Mouse (Mus musculus) lung, embryonic 16.5 days (tissue): Measurements from ENCODE around the gene Anks1b. TPM values are rescaled to one million over a fixed set of nuclear protein-coding genes. Genes with fewer than 3 reads are reported as not detected.

ENCODE experiments used
- ATAC-seq: fragments of 200-750 bp; cut with Nextera tagmentation; 2 replicates; pipeline ENCODE4 v1.8.0; 2017; ENCODE audit warnings: low read depth, mild to moderate bottlenecking, moderate library complexity
- H3K27ac ChIP-seq: fragments of 300-500 bp; sonication (generic); 2 replicates; pipeline ENCODE4 v1.5.1; 2014; ENCODE audit warnings: mild to moderate bottlenecking, control low read depth, low read length
- H3K27me3 ChIP-seq: fragments of 300-500 bp; sonication (generic); 2 replicates; pipeline ENCODE4 v1.6.1; 2014; ENCODE audit warnings: low read depth, low read length, mixed read lengths; ENCODE audit not compliant: control insufficient read depth, insufficient read depth
- H3K36me3 ChIP-seq: fragments of 300-500 bp; sonication (generic); 2 replicates; pipeline ENCODE4 v1.6.1; 2014; ENCODE audit warnings: low read length; ENCODE audit not compliant: control insufficient read depth, insufficient read depth
- H3K4me1 ChIP-seq: fragments of 300-500 bp; sonication (generic); replicated peaks from 2 replicates; pipeline ENCODE4 v1.6.1; 2014; ENCODE audit warnings: low read length, mixed read lengths; ENCODE audit not compliant: control insufficient read depth, insufficient read depth
- H3K4me2 ChIP-seq: fragments of 300-500 bp; sonication (generic); 2 replicates; pipeline ENCODE4 v1.6.1; 2014; ENCODE audit warnings: low read depth, low read length, control low read depth
- H3K4me3 ChIP-seq: fragments of 300-500 bp; sonication (generic); 2 replicates; pipeline ENCODE4 v1.5.1; 2014; ENCODE audit warnings: mild to moderate bottlenecking, low read length, control low read depth
- H3K9ac ChIP-seq: fragments of 300-500 bp; sonication (generic); 2 replicates; pipeline ENCODE4 v1.6.1; 2014; ENCODE audit warnings: low read length, control low read depth
- H3K9me3 ChIP-seq: fragments of 300-500 bp; sonication (generic); 2 replicates; pipeline ENCODE4 v1.6.1; 2016; ENCODE audit warnings: low read length; ENCODE audit not compliant: control insufficient read depth
- WGBS: fragments of 180-500 bp; shearing (Covaris S2); extraction: QIAGEN DNeasy Blood & Tissue Kit; methylation state at CpG from one replicate; pipeline ENCODE4 v1.1.7; 2014; 5-methylcytosine and 5-hydroxymethylcytosine counted together
- polyA plus RNA-seq: library from polyadenylated mRNA; unstranded; fragments of >200 nt; fragmentation: Nextera tagmentation; extraction: Ambion mirVana; gene quantifications from 2 replicates; pipeline ENCODE4 v1.2.1, GENCODE M21; 2015

Gene Anks1b
- polyA plus RNA-seq, 1 experiment from 2014 or later = 0.20 TPM

DNA sequence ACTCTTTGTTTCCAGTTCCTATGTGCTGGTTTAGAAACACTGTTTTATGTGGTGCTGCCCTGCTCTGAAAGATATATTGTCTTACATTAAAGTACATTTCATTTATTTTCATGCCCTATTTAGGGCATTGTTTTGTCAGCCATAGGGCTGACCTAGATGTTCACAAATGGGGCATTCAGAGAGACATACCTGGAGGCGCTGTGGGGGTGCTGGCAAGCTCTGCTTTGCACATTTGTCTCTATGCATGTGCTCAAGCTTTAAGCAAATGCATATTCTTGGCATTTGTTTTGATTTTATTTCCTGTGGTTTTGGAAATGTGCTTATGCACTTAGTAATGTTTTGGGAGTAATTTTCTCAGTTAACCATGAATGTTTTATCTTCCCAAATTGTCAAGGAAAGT lies 43.8 kb downstream of the Anks1b start:
- no peak overlapping the region for H3K27ac ChIP-seq
- no peaks in the 10 kb centered on the region for H3K4me1 ChIP-seq
- no peaks in the 10 kb centered on the region for H3K27me3 ChIP-seq
- no peaks in the 10 kb centered on the region for H3K9me3 ChIP-seq
- no peak overlapping the region for H3K9ac ChIP-seq
- no peaks in the 10 kb centered on the region for H3K36me3 ChIP-seq
- WGBS = 68% methylated on average over 1 of the region's 1 CpGs
- ATAC-seq = no peak
- H3K4me3 ChIP-seq = no peak overlapping the region
- no peak overlapping the region for H3K4me2 ChIP-seq

DNA sequence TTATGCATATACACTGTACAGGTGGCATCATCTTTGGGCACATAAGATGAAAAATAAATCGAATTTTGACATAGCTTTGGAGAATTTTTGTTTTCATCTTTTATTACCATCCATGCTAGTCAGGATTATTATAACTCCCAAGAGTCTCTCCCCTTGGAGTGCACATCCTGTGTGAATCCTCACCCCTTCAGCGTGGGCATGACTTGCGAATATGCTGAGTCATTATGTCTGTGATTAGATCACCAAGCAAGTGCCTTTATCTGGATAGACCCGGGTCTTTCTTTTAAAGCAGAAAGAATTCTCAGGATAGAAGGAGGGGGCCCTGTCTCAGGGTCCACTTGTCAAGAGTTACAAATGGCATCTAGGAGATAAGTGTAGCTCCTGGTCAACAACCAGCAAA lies 48.7 kb downstream of the Anks1b start:
- Histone ChIP-seq H3K9ac (no peak overlapping the region), H3K27me3 (no peaks in the 10 kb centered on the region), H3K36me3 (no peaks in the 10 kb centered on the region), H3K4me3 (no peak overlapping the region), H3K9me3 (peaks cover 3% of the 10 kb centered on the region), H3K27ac (no peak overlapping the region), H3K4me2 (no peak overlapping the region), H3K4me1 (no peaks in the 10 kb centered on the region)
- ATAC-seq = no peak
- WGBS = 71% methylated on average over 4 of the region's 4 CpGs

DNA sequence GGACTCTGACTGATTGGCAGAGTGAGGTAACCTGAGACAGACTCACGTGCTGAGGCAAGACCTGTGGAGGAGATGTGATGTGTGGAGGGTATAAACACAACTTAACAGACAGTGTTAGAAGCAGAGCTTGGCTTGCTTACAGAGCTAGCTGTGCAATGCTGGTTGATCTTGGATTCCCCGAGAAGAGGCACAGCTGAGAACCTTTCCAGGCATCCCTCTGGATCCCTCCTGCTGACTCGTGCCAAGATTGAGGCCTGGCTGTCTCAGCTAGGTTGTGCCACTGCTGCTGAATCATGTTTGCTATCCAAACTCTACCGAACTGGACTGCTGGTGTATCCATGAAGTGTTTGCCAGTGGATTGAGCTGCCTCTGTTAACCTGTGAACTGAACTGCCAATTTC lies 68.9 kb downstream of the Anks1b start:
- WGBS = 47% methylated on average over 4 of the region's 4 CpGs
- H3K9ac ChIP-seq = no peak overlapping the region
- no peak overlapping the region for H3K4me2 ChIP-seq
- no peak for ATAC-seq
- H3K27ac ChIP-seq = no peak overlapping the region
- no peaks in the 10 kb centered on the region for H3K36me3 ChIP-seq
- H3K9me3 ChIP-seq = no peaks in the 10 kb centered on the region
- H3K27me3 ChIP-seq = no peaks in the 10 kb centered on the region
- H3K4me3 ChIP-seq = no peak overlapping the region
- H3K4me1 ChIP-seq = no peaks in the 10 kb centered on the region

DNA sequence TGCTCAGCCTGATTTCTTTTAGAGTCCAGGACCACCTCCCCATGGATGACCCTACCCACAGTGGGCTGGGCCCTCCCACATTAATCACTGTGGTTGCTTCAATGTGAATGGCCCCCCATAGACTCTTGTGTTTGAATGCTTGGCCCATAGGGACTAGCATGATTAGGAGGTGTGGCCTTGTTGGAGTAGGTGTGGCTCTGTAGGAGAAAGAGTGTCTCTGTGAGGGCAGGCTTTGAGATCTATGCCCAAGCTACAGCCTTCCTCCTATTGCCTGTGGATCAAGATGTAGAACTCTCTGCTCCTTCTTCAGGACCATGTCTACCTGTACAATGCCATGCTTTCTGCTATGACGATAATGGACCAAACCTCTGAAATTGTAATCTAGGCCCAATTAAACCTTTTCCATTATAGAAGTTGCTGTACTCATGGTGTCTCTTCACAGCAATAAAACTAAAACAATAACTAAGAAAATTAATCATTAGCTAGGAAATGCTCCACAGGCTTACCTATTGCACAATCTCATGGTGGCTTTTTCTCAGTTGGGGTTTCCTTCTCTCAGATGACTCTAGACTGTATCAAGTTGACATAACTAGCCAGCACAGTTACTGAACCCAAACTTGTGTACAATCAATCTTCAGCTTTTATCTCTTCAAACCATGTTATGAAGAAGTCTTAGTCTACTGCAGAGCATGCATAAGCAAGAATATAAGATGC lies 73.5 kb downstream of the Anks1b start:
- WGBS = 89% methylated on average over 1 of the region's 1 CpGs
- no peak for ATAC-seq
- H3K36me3 ChIP-seq = no peaks in the 10 kb centered on the region

DNA sequence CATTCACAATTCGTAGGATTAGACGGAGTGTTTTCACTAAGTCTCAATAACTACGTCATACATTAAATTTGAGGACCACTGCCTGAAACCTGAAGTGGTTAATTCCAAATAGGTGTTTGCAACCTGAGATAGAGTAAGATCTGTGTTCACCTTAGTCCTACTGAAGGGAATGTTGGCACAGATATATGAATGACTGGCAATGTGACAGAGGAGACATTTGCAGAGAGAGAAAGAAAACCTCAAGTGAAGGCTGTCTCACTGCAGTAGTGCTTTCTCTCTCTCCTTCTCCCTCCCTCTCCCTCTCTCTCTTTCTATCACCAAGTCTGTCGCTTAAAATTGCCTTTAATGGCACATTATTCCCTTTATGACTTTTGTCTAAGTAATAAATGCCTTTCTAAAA lies 101.1 kb downstream of the Anks1b start:
- no peak for ATAC-seq
- Histone ChIP-seq H3K36me3 (no peaks in the 10 kb centered on the region), H3K9me3 (no peaks in the 10 kb centered on the region), H3K27me3 (no peaks in the 10 kb centered on the region), H3K9ac (no peak overlapping the region), H3K4me2 (no peak overlapping the region), H3K27ac (no peak overlapping the region), H3K4me3 (no peak overlapping the region), H3K4me1 (no peaks in the 10 kb centered on the region)
- 76% methylated on average over 4 of the region's 4 CpGs for whole genome bisulfite sequencing

More for the DNA sequence above, 73.5 kb downstream of the Anks1b start:
- no peak overlapping the region for H3K4me2 ChIP-seq
- no peak overlapping the region for H3K9ac ChIP-seq
- no peaks in the 10 kb centered on the region for H3K9me3 ChIP-seq
- no peaks in the 10 kb centered on the region for H3K4me1 ChIP-seq
- no peak overlapping the region for H3K27ac ChIP-seq
- H3K27me3 ChIP-seq = no peaks in the 10 kb centered on the region
- H3K4me3 ChIP-seq = no peak overlapping the region

DNA sequence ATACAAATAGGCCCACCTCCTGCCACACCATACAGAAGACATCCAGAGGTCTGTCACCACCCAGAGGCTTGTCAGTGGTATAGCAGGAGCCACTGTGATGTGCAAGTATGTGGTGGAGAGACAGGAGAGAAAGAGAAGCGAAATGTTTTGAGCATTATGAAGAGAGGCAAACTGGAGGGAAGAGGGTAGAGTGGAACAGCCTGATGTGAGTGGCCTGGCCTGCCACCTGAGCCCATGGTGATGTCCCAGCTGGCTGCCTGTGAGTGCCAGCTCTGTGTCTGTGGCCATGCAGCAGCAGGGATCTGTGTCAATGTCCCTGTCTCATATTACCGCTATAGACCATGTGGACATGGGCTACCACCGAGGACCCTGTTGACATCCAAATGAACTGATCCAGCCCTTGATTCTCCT lies 102.1 kb downstream of the Anks1b start:
- H3K27ac ChIP-seq = no peak overlapping the region
- H3K9ac ChIP-seq = no peak overlapping the region
- H3K4me2 ChIP-seq = no peak overlapping the region
- no peaks in the 10 kb centered on the region for H3K9me3 ChIP-seq
- H3K36me3 ChIP-seq = no peaks in the 10 kb centered on the region
- ATAC-seq = no peak
- no peaks in the 10 kb centered on the region for H3K27me3 ChIP-seq
- no peak overlapping the region for H3K4me3 ChIP-seq
- WGBS = 60% methylated on average over 3 of the region's 3 CpGs
- H3K4me1 ChIP-seq = no peaks in the 10 kb centered on the region

DNA sequence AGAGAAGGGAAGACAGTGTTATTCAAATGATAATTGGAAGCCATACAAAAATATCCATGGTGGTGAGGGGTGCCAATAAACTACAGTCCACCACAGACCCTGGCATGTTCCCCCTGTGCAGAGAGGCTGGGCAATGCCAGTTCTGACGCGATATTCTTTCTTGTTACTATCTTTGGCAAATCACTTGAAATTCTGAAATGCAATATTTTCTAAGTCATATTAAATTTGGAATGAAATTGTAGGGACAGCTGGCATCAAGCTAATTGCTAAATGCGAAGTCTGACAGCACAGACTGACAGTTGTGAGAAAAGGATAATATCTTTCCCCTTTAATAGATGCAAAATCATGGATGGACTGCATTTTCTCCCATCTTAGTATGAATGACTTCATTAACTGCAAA lies 103.3 kb downstream of the Anks1b start:
- Histone ChIP-seq H3K9ac (no peak overlapping the region), H3K4me3 (no peak overlapping the region), H3K4me1 (no peaks in the 10 kb centered on the region), H3K4me2 (no peak overlapping the region), H3K9me3 (no peaks in the 10 kb centered on the region), H3K27ac (no peak overlapping the region), H3K27me3 (no peaks in the 10 kb centered on the region), H3K36me3 (no peaks in the 10 kb centered on the region)
- ATAC-seq = no peak
- WGBS = 83% methylated on average over 3 of the region's 3 CpGs

DNA sequence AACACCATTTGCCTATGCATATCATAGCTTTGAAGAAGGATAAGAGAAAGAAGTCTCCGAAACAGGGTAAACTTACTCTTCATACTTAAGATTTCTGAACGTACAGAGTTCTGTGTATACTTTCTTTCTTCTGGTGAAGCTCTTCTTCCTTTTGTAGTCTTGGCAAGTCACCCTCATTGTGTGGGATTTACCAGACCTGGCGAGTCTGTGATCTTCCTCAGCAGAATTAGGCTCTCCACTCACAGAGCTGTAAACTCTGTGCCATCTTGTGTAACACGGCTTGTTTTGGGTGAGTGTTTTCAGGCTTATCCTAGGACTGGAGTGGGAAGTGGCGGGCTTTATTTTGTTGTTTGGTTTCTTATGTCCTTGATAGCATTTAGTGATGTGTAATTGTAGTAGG lies 120.9 kb downstream of the Anks1b start:
- Histone ChIP-seq H3K27ac (no peak overlapping the region), H3K9ac (no peak overlapping the region), H3K36me3 (no peaks in the 10 kb centered on the region), H3K4me1 (no peaks in the 10 kb centered on the region), H3K9me3 (no peaks in the 10 kb centered on the region), H3K27me3 (no peaks in the 10 kb centered on the region), H3K4me2 (no peak overlapping the region), H3K4me3 (no peak overlapping the region)
- WGBS = 73% methylated on average over 5 of the region's 5 CpGs
- ATAC-seq = no peak

DNA sequence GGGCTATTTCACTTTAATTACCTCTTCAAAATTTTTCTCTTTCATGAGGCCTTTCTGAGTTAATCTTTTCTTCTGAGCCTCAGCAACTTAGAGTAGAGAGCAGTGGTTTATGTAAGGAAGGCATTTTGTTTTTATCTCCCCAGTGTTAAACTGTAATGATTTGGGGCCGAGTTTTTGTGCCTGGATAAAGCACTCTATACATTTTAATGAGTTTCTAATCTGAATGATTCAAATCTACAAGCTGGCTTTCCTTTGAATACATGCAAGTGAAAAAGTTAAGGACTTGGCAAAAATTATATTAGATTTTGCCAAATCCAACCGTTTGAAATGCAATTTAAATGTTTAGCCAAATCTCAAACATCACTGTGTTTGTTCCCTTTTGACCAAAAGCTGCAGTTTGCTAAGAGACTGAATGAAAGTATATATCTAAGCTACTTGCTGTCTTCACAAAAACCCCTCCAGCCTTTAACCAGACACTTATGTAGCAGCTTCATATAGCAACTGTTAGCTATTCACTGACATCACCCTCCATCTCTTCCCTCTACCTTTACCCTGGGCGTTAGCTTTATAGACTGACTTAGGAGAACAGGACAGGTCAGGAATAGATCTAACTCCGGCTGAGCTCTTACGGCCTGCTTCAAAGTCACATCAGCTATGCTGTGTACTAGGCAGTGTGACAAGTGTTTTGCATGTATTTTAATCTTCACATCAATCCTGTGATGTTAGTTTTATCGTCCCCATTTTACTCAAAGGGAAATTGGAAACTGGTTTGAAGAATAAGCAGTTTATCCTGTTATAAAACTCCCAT lies 122.5 kb downstream of the Anks1b start:
- no peaks in the 10 kb centered on the region for H3K9me3 ChIP-seq
- H3K36me3 ChIP-seq = no peaks in the 10 kb centered on the region
- no peaks in the 10 kb centered on the region for H3K4me1 ChIP-seq
- H3K4me2 ChIP-seq = no peak overlapping the region
- ATAC-seq = no peak
- no peaks in the 10 kb centered on the region for H3K27me3 ChIP-seq
- H3K9ac ChIP-seq = no peak overlapping the region
- 59% methylated on average over 6 of the region's 6 CpGs for WGBS
- H3K27ac ChIP-seq = no peak overlapping the region
- H3K4me3 ChIP-seq = no peak overlapping the region
